Mouse (Mus musculus) heart, postnatal 0 days (tissue): ENCODE data around the gene 4930470P17Rik.

ENCODE experiments used
- CTCF ChIP-seq: IDR thresholded peaks from 2 replicates; pipeline ENCODE4 v1.5.1; 2016; ENCODE audit warnings: antibody characterized with exemption, control low read depth, low read depth
- EP300 ChIP-seq: IDR thresholded peaks from 2 replicates; pipeline ENCODE4 v1.6.1; 2016; ENCODE audit warnings: antibody characterized with exemption, low read depth

GRCm38 (mm10) chr2:170534116-170534802 is 67.6 kb downstream of the 4930470P17Rik start:
- no peak for TF ChIP-seq EP300
- no peak for TF ChIP-seq CTCF
